Mouse (Mus musculus): ENCODE results near the gene Add3. TPM values are rescaled to one million over a fixed set of nuclear protein-coding genes. Genes with fewer than 3 reads are reported as not detected.

Gene Add3
- total RNA-seq, 2 experiments from 2014 or later, result 17.0 to 29.5 TPM

DNA sequence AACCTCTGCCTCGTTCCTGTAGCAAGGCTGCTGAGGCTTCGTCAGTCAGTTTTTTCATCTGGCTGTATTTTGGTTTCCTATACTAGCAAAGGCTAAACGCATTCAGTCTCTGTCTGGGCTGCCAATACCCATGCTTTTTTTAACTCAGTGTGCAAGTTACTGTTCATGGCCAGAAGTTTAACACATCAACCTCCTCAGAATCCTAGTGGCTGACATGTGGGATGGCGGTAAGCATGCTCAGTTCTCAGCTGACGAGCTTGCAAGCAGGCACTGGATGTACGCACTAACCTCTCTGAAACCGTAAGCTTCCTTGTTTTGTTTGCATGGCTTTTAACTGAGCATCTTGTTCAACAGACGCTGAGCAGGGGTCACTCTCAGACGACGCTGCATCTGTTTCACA, 103.7 kb downstream of the Add3 start:
- no peak for DNase-seq
- Histone ChIP-seq H3K4me3 (no peak overlapping the region), H3K27ac (no peak overlapping the region)
- intact Hi-C loops (cut with DNase I), result loop anchor here (10.0 kb wide), 1 partner anchor 351 kb away; no protein-coding TSS in a partner anchor
- no peak for TF ChIP-seq CTCF (IDR thresholded peaks at IDR 0.05)

DNA sequence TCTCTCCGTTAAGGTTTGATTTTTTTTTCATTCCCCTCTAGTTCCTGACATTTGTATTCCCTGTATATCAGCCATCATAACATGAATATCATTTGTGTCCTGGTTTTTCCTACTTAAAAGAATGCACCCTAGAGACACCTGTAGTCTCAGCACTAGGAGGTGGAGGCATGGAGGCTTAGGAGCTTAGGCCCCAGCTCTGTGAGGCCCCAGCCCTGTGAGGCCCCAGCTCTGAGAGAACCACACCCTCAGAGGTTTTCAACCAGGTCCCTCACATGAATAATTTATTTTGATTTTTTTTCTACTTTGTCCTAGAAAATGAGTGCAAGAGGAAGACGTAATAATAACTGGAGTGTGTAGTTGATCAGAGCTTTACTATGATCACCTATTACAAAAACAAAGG, 107.3 kb downstream of the Add3 start:
- no peak overlapping the region for H3K27ac ChIP-seq
- H3K4me3 ChIP-seq, result no peak overlapping the region
- DNase-seq, result no peak
- intact Hi-C loops (cut with DNase I), result loop anchor here (5.0 to 10.0 kb wide), 2 partner anchors 65 to 347 kb away; partner anchors contain the start of gene Mxi1
- no peak for TF ChIP-seq CTCF (IDR thresholded peaks at IDR 0.05)

DNA sequence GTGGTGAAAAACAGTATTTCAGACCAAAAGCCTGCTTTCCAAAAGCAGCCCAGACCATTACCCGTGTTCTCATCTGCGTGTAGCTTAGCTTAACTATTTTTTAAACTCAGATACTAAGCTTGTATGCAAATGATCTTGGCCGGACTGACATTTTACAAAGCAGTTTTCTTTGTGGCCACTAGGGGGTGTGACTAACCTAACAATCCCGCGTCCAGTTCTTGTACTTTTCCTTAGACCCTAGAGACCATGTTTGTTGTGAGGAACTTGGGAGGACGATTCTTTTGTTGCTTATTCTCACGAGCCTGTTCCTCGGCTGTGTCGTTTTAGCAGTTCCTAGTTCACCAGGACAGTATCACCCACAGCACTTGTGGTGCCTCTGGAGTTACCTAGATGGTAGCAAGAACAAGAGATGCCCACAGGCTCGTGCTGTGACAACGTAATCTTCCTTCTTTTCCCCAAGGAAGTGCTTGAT, 107.8 kb downstream of the Add3 start:
- DNase-seq, result no peak
- Histone ChIP-seq H3K4me3 (peak overlapping the region; percentile 42), H3K27ac (peak overlapping the region; percentile 50; the same call in 1 of the 2 replicates)
- intact Hi-C loops (cut with DNase I), result loop anchor here (1.0 to 10.0 kb wide), 4 partner anchors 64 to 347 kb away; partner anchors contain the start of gene Mxi1
- TF ChIP-seq CTCF (IDR thresholded peaks at IDR 0.05), result peak; percentile 92

DNA sequence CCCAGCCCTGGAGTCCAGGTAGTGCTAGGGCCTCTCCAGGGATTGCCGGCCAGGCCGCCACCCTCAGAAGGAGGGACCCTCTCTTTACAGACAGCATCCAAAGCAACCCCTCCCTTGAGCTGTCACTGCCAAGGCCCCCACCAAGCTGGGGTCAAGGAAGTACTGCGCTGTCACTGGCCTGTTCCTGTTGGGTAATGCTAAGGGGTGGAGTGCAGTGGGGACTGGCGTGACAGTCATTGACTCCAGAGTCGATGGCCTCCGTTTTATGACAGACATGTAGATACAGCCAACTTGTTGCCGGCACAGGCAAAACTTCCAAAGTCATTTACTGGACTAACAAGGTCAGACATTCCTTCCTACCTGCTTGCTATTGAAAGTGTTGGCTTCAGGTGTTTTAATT, 110.8 kb downstream of the Add3 start:
- no peak for TF ChIP-seq CTCF (IDR thresholded peaks at IDR 0.05)
- intact Hi-C loops (cut with DNase I), result no loop called here
- H3K27ac ChIP-seq, result no peak overlapping the region
- DNase-seq, result peak; percentile 14
- no peak overlapping the region for H3K4me3 ChIP-seq

DNA sequence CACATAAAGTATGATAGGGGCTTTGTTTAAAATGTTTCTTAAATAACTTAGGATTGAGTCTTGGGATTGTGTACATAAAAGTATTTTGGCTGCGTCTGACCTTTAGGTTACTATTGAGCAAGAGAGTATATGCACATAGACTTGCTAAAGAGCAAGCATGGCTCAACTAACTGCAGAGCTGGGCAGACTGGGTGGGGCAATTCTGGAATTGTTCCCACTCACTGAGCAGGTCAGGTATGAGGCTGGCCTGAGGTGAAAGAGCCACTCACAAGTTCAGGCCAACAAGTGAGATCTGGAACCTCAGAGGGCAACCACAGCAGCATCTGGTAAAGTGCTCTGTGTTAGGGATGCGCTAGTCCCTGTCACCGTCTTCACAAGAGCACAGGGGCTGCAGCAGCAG, 111.4 kb downstream of the Add3 start:
- intact Hi-C loops (cut with DNase I), result no loop called here
- peak; percentile 13 for DNase-seq
- Histone ChIP-seq H3K4me3 (no peak overlapping the region), H3K27ac (no peak overlapping the region)
- no peak for TF ChIP-seq CTCF (IDR thresholded peaks at IDR 0.05)

DNA sequence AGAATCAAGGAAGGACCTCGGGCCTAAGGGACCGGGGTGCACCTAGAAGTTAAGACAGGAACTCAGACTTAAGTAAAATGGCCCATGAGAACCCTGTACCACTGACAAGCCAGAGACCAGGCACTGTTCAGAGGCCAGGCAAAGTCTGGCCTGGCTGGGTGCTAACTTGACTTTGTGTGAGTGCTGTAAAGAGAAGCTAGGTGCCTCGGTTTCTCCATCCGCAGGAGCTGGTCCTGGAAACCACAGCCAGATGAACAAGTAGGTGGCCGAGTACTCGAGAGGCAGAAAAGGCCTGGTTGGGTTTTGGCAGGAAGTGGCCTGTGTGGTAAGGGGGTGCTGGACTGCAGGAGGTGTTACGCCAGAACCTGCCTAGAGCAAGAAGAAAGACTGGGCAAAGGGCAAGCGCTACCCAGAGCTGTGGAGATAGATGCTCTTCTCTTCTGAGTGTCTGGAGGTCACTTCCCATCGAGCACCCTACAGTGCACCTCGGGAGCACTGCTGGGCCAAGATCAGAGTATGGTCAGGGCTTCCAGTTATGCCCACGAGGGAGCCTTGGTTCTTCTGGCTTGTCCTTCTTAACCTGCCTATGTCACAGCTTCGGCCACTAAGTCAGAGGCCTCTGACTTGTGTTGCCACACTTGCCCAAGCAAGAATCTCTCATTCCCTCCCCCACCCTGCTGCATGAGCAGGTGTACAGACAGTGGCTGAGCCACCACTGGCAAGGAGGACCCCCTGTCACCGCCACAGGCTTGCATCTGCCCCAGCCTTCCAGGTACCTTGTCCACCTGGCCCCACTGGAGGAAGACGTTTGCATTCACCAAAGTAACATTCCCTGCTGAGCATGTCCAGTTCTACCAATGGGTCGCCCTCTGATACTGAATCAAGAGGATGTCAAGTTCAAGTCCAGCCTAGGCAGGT, 112.1 kb downstream of the Add3 start:
- peak; percentile 16 for DNase-seq
- H3K4me3 ChIP-seq, result no peak overlapping the region
- H3K27ac ChIP-seq, result no peak overlapping the region
- TF ChIP-seq CTCF (IDR thresholded peaks at IDR 0.05), result no peak
- intact Hi-C loops (cut with DNase I), result no loop called here

DNA sequence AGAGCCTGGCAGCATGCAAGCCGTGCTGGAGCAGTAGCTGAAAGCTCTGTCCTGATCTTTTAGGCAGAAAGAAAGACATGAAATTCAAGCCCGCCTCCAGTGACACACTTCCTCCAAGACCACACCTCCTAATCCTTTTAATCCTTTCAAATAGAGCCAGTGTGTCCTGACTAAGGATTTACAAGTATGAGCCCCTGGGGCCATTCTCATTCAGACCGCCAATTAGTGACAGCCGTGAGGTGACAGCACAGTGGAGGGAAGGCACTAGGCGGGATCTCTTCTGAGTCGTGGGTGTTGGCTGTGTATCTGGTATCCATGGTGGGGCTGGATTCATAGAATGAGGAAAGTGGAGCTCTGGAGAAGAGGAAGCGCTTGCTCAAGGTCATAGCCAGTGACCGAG, 116.1 kb downstream of the Add3 start:
- TF ChIP-seq CTCF (IDR thresholded peaks at IDR 0.05), result no peak
- intact Hi-C loops (cut with DNase I), result no loop called here
- Histone ChIP-seq H3K4me3 (no peak overlapping the region), H3K27ac (no peak overlapping the region)
- peak; percentile 0 for DNase-seq

DNA sequence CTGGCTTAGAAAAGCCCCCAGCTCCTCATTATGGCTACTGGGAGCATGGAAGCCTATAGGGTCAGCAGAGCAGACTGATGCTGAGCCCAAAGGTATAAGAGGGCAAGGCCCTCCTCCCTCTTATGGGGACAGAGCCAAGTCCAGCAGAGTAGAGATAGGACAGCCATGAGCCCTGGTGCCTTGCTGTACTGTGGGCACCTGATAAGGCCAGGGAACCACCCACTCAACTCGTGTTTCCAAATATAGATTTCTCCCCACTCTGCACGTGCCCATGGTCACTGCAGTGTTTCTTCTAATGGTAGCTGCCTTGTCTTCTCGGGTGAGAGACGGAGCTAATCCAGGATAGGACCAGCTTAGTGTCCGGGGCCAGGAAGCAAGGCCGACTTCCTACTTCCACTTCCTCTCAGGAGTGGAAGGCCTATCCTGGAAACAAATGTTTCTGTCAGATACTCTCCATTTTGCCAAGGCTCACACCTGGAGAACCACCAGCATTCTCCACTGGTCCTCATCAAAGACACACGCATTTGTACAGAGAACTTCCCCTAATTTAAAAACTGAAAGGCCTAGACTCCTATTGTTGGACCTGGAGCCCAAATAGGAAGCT, 116.8 kb downstream of the Add3 start:
- intact Hi-C loops (cut with DNase I), result no loop called here
- Histone ChIP-seq H3K27ac (no peak overlapping the region), H3K4me3 (no peak overlapping the region)
- TF ChIP-seq CTCF (IDR thresholded peaks at IDR 0.05), result no peak
- DNase-seq, result peak; percentile 12

DNA sequence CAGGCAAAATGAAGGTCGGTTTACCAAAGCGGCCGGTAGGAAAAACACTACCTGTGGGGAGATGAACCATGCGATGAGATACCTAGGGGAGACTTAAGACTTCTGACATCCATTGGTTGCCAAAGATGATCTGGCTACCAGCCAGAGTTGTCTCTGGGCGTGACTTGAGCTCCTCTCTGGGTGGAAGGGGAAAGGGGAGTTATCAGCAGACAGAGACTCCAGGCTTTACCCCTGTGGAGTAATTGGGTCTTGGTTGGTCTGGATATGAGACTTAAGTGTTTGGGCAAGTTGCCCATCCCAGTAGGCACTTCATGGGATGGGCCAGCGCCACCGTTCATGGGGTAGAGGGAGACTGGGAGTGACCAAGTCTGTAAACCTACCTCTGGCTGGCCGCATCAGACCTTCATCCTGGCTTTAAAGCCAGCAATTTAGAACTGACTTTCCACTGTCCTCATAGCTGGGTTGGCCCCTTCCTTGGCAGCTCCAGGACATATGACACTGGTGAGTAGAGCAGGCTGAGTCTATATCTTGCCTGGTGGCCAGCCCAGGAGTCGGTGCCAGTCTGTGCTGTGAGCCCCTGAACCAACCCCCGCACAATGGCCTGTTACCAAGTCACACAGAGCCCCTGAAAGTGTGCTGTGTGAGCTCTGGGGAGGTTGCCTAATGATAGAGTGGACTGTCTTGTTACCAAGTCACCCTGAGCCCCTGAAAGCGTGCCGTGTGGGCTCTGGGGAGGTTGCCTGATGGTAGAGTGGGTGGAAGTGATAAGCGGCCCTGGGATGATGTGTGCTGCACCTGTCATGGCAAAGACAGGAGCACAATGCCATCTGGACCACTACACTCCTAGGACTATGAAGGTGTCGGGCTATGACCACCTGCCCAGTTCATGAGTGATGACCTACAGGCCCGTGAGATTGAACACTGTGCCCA, 117.7 kb downstream of the Add3 start:
- no peak overlapping the region for H3K27ac ChIP-seq
- no peak for TF ChIP-seq CTCF (IDR thresholded peaks at IDR 0.05)
- H3K4me3 ChIP-seq, result no peak overlapping the region
- peak; percentile 16 for DNase-seq
- intact Hi-C loops (cut with DNase I), result no loop called here

DNA sequence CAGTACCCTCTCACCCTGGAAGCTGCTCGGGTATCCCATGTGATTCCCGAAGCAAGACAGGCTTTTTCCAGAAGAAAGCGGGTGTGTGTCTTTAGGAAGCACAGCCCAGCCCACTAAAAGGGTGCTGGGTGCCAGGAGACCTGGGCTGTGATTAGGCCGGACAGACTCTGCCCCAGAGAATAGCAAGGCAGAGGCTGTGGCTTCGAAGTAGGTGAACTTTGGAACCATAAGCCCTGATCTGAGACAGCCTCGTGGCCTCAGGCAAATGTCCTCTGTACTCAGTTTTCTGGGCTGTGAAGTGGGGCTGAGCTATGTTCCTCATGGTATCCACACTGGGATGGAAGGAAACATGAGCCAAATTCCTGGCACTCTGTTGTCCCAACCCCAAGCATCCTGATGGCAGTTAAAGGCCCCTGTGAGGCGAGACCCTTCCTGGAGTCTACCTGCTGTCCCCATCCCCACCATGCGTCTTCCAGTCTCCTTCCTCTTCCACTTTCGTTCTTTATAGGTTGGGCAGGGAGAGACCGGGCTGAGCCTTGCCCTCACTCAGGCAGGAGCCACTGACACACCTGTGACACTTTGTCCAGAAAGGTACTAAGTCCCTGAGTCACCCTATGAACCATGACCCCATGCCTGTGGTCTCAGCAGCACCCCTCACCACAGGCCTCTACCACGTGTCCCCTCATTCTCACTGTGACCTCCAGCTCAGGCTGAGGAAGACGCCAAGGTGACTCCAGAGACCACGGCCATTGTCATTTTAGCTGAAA, 118.7 kb downstream of the Add3 start:
- H3K27ac ChIP-seq, result no peak overlapping the region
- DNase-seq, result no peak
- no peak for TF ChIP-seq CTCF (IDR thresholded peaks at IDR 0.05)
- H3K4me3 ChIP-seq, result no peak overlapping the region
- intact Hi-C loops (cut with DNase I), result no loop called here

DNA sequence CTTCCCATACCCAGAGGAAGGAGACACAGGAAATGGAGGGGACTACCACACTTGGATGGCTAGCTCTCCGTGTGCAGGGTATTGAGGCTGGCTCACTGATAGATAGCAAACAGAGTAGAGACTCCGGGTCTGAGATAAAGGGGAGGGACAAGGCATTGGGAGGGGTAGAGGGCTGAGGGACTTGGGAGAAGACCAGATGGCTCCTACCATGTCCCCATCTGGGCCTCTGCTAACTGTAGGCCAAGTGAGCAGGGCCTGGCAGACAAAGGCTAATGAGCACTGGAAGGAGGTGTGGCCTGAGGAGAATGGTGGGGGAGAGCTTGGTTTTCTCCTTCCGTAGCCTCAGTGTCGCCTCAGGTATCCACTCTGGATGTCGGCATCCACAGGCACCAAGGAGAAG, 119.3 kb downstream of the Add3 start:
- no peak overlapping the region for H3K27ac ChIP-seq
- intact Hi-C loops (cut with DNase I), result no loop called here

DNA sequence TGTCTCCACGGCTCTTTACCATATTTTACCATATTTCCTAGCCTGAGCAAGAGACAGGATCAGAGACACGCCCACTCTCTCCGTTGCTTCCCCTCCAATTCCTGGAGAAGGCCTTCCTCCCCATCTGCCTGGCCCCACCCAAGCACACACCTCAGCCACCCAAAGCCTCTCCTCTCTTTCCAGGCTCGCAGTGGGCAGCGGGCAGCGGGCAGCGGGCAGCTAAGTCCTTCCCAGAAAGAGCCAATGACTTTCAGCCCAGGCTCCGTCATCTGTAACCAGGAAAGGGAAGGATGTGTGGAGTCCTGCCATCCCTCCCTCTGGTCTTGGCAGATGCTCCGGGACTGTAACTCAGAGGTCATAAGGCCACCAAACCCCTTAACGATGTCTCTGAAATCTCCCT, 120.0 kb downstream of the Add3 start:
- no peak for TF ChIP-seq CTCF (IDR thresholded peaks at IDR 0.05)
- intact Hi-C loops (cut with DNase I), result no loop called here
- no peak overlapping the region for H3K4me3 ChIP-seq
- no peak overlapping the region for H3K27ac ChIP-seq
- no peak for DNase-seq

More for the DNA sequence above, 119.3 kb downstream of the Add3 start:
- TF ChIP-seq CTCF (IDR thresholded peaks at IDR 0.05), result no peak
- no peak for DNase-seq
- H3K4me3 ChIP-seq, result no peak overlapping the region
